Mouse (Mus musculus) intestine, embryonic 16.5 days (tissue): Measurements from ENCODE around the gene Plekhg1. TPM values are rescaled to one million over a fixed set of nuclear protein-coding genes. Genes with fewer than 3 reads are reported as not detected.

Experiments used
- ATAC-seq: fragments of 200-750 bp; cut with Nextera tagmentation; 2 replicates; pipeline ENCODE4 v1.8.0; 2017; ENCODE audit warnings: moderate TSS enrichment, moderate library complexity
- H3K27ac ChIP-seq: fragments of 300-500 bp; sonication (generic); 2 replicates; pipeline ENCODE4 v1.5.1; 2014; ENCODE audit warnings: mild to moderate bottlenecking, low read length
- H3K27me3 ChIP-seq: fragments of 300-500 bp; sonication (generic); replicated peaks from 2 replicates; pipeline ENCODE4 v1.6.1; 2014; ENCODE audit warnings: low read length, control low read depth, mixed read lengths; ENCODE audit not compliant: control insufficient read depth, insufficient read depth
- H3K36me3 ChIP-seq: fragments of 300-500 bp; sonication (generic); 2 replicates; pipeline ENCODE4 v1.6.1; 2014; ENCODE audit warnings: low read length, control low read depth; ENCODE audit not compliant: control insufficient read depth, insufficient read depth
- H3K4me1 ChIP-seq: fragments of 300-500 bp; sonication (generic); 2 replicates; pipeline ENCODE4 v1.6.1; 2014; ENCODE audit warnings: low read length, control low read depth, mixed read lengths; ENCODE audit not compliant: control insufficient read depth, insufficient read depth
- H3K4me2 ChIP-seq: fragments of 300-500 bp; sonication (generic); 2 replicates; pipeline ENCODE4 v1.6.1; 2014; ENCODE audit warnings: low read depth, low read length, control low read depth
- H3K4me3 ChIP-seq: fragments of 300-500 bp; sonication (generic); 2 replicates; pipeline ENCODE4 v1.5.1; 2014; ENCODE audit warnings: mild to moderate bottlenecking, low read length
- H3K9ac ChIP-seq: fragments of 300-500 bp; sonication (generic); 2 replicates; pipeline ENCODE4 v1.6.1; 2014; ENCODE audit warnings: low read depth, low read length
- H3K9me3 ChIP-seq: fragments of 300-500 bp; sonication (generic); 2 replicates; pipeline ENCODE4 v1.6.1; 2016; ENCODE audit warnings: low read length, control low read depth; ENCODE audit not compliant: control insufficient read depth
- whole genome bisulfite sequencing: fragments of 180-500 bp; shearing (Covaris S2); extraction: QIAGEN DNeasy Blood & Tissue Kit; methylation state at CpG from one replicate; pipeline ENCODE4 v1.1.7; 2014; 5-methylcytosine and 5-hydroxymethylcytosine counted together
- polyA plus RNA-seq: library from polyadenylated mRNA; unstranded; fragments of >200 nt; fragmentation: Nextera tagmentation; extraction: Ambion mirVana; gene quantifications from 2 replicates; pipeline ENCODE4 v1.2.1, GENCODE M21; 2015

Gene Plekhg1
- polyA plus RNA-seq, 1 experiment from 2014 or later: 5.7 TPM

- Histone ChIP-seq H3K4me3 (no peak overlapping the region), H3K9me3 (no peaks in the 10 kb centered on the region), H3K4me2 (no peak overlapping the region; the same call in 1 of the 2 replicates), H3K4me1 (peaks cover 36% of the 10 kb centered on the region), H3K27ac (peak overlapping the region; percentile 53), H3K9ac (no peak overlapping the region), H3K36me3 (peaks cover 8% of the 10 kb centered on the region; the same call in 1 of the 2 replicates), H3K27me3 (no peaks in the 10 kb centered on the region)
- whole genome bisulfite sequencing: 35% methylated on average over 6 of the region's 6 CpGs
- ATAC-seq: peak; percentile 14; the same call in 1 of the 2 replicates
These were observed 235.9 kb downstream of the Plekhg1 start for GRCm38 (mm10) chr10:3975898-3976622.

GRCm38 (mm10) chr10:3976623-3977010, 236.5 kb downstream of the Plekhg1 start:
- no peak overlapping the region for H3K4me2 ChIP-seq
- ATAC-seq: no peak
- no peak overlapping the region for H3K9ac ChIP-seq
- H3K36me3 ChIP-seq: peaks cover 8% of the 10 kb centered on the region; the same call in 1 of the 2 replicates
- 73% methylated on average over 4 of the region's 4 CpGs for WGBS
- H3K4me3 ChIP-seq: no peak overlapping the region
- H3K27ac ChIP-seq: no peak overlapping the region
- no peaks in the 10 kb centered on the region for H3K27me3 ChIP-seq
- H3K9me3 ChIP-seq: no peaks in the 10 kb centered on the region
- peaks cover 36% of the 10 kb centered on the region for H3K4me1 ChIP-seq

- Histone ChIP-seq H3K27me3 (no peaks in the 10 kb centered on the region), H3K9me3 (no peaks in the 10 kb centered on the region), H3K4me2 (no peak overlapping the region), H3K4me1 (peaks cover 32% of the 10 kb centered on the region), H3K9ac (no peak overlapping the region), H3K27ac (peak overlapping the region; percentile 62), H3K36me3 (peaks cover 8% of the 10 kb centered on the region), H3K4me3 (no peak overlapping the region)
- ATAC-seq: peak; percentile 80
- WGBS: 42% methylated on average over 3 of the region's 3 CpGs
These were observed 238.2 kb downstream of the Plekhg1 start for GRCm38 (mm10) chr10:3978326-3978725.

GRCm38 (mm10) chr10:3978792-3979488, 238.8 kb downstream of the Plekhg1 start:
- Histone ChIP-seq H3K9me3 (no peaks in the 10 kb centered on the region), H3K4me3 (no peak overlapping the region), H3K4me1 (peaks cover 32% of the 10 kb centered on the region), H3K9ac (no peak overlapping the region; the same call in 1 of the 2 replicates), H3K27me3 (no peaks in the 10 kb centered on the region), H3K36me3 (peaks cover 8% of the 10 kb centered on the region), H3K4me2 (no peak overlapping the region), H3K27ac (peak overlapping the region; percentile 62)
- peak; percentile 27 for ATAC-seq
- 76% methylated on average over 5 of the region's 5 CpGs for WGBS

- no peak for ATAC-seq
- Histone ChIP-seq H3K9me3 (no peaks in the 10 kb centered on the region), H3K4me1 (peaks cover 26% of the 10 kb centered on the region), H3K27me3 (no peaks in the 10 kb centered on the region), H3K36me3 (peaks cover 9% of the 10 kb centered on the region), H3K4me3 (no peak overlapping the region), H3K4me2 (no peak overlapping the region), H3K27ac (no peak overlapping the region), H3K9ac (no peak overlapping the region)
- 84% methylated on average over 4 of the region's 4 CpGs for WGBS
These were observed 240.1 kb downstream of the Plekhg1 start for GRCm38 (mm10) chr10:3980231-3980630.

- H3K4me2 ChIP-seq: no peak overlapping the region
- ATAC-seq: no peak
- H3K9me3 ChIP-seq: no peaks in the 10 kb centered on the region
- 94% methylated on average over 6 of the region's 6 CpGs for WGBS
- H3K36me3 ChIP-seq: peaks cover 11% of the 10 kb centered on the region
- no peaks in the 10 kb centered on the region for H3K27me3 ChIP-seq
- no peak overlapping the region for H3K9ac ChIP-seq
- H3K4me1 ChIP-seq: no peaks in the 10 kb centered on the region
- no peak overlapping the region for H3K4me3 ChIP-seq
- no peak overlapping the region for H3K27ac ChIP-seq
These were observed 250.2 kb downstream of the Plekhg1 start for GRCm38 (mm10) chr10:3990295-3990883.

GRCm38 (mm10) chr10:3993365-3994102, 253.4 kb downstream of the Plekhg1 start:
- Histone ChIP-seq H3K36me3 (peaks cover 11% of the 10 kb centered on the region), H3K9me3 (no peaks in the 10 kb centered on the region), H3K27ac (no peak overlapping the region), H3K4me2 (no peak overlapping the region), H3K4me1 (no peaks in the 10 kb centered on the region), H3K9ac (no peak overlapping the region), H3K4me3 (no peak overlapping the region), H3K27me3 (no peaks in the 10 kb centered on the region)
- WGBS: 90% methylated on average over 8 of the region's 8 CpGs
- peak; percentile 71 for ATAC-seq

GRCm38 (mm10) chr10:3995277-3995676, 255.1 kb downstream of the Plekhg1 start:
- no peak for ATAC-seq
- Histone ChIP-seq H3K9me3 (no peaks in the 10 kb centered on the region), H3K4me3 (no peak overlapping the region), H3K4me1 (no peaks in the 10 kb centered on the region), H3K4me2 (no peak overlapping the region), H3K9ac (no peak overlapping the region), H3K27ac (no peak overlapping the region), H3K27me3 (no peaks in the 10 kb centered on the region), H3K36me3 (peaks cover 3% of the 10 kb centered on the region; the same call in 1 of the 2 replicates)
- 88% methylated on average over 4 of the region's 4 CpGs for WGBS
